Mouse (Mus musculus): ENCODE results near the gene Hmgb2.
"Not testable (repeated sequence)": the region's sequence is repeated elsewhere in the genome, so short reads cannot be mapped to it uniquely, and the experiment has no call there.

DNA sequence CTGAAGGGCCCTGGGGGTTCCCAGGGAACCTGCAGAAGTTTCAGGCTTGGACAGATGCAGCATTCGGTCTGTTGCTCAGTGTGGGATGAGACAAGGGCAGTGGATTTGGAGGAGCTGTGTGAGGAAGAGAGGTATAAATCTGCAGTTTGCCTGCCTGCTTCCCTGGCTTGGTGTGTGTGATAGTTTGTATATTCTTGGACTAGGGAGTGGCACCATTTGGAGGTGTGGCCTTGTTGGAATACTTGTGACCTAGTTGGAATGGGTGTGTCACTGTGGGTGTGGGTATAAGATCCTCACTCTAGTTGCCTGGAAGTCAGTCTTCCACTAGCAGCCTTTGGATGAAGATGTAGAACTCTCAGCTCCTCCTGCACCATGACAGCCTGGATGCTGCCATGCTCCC, 6.2 kb upstream of the Hmgb2 start:
- TF ChIP-seq CTCF (IDR thresholded peaks at IDR 0.05; ENCODE audit: borderline replicate concordance, insufficient read depth, low read depth, low read length); POLR2A (IDR thresholded peaks at IDR 0.05; ENCODE audit: borderline replicate concordance, insufficient read depth, low read length): not testable (repeated sequence)
